Mouse (Mus musculus) kidney, postnatal 0 days (tissue): ENCODE measurements at regions not wholly inside any gene's neighbourhood (a gene's known extent, or its start where the extent isn't known, plus 50 kb on each side); places are given as distances from the start of the nearest gene placed in this dataset.

Source experiments
- ATAC-seq: fragments of 200-750 bp; cut with Nextera tagmentation; replicated peaks from 2 replicates; pipeline ENCODE4 v1.8.0; 2017; ENCODE audit warnings: low read depth, moderate number of reproducible peaks, moderate TSS enrichment, moderate library complexity; ENCODE audit not compliant: low FRiP score
- DNase-seq: peaks from one replicate; pipeline ENCODE4 v3.0.0-alpha.2; 2016; ENCODE audit warnings: low spot score
- H3K27ac ChIP-seq: fragments of 300-500 bp; sonication (generic); 2 replicates; pipeline ENCODE4 v1.5.1; 2014; ENCODE audit warnings: mild to moderate bottlenecking
- H3K27me3 ChIP-seq: fragments of 300-500 bp; sonication (generic); 2 replicates; pipeline ENCODE4 v1.6.1; 2014; ENCODE audit warnings: low read length, mixed read lengths; ENCODE audit not compliant: insufficient read depth
- H3K36me3 ChIP-seq: fragments of 300-500 bp; sonication (generic); 2 replicates; pipeline ENCODE4 v1.6.1; 2014; ENCODE audit warnings: low read length, mixed read lengths; ENCODE audit not compliant: insufficient read depth
- H3K4me1 ChIP-seq: fragments of 300-500 bp; sonication (generic); replicated peaks from 2 replicates; pipeline ENCODE4 v1.6.1; 2014; ENCODE audit warnings: antibody characterized with exemption, low read length, mixed read lengths; ENCODE audit not compliant: insufficient read depth
- H3K4me2 ChIP-seq: fragments of 300-500 bp; sonication (generic); 2 replicates; pipeline ENCODE4 v1.6.1; 2014; ENCODE audit warnings: mild to moderate bottlenecking, low read length, moderate library complexity, mixed read lengths
- H3K4me3 ChIP-seq: fragments of 300-500 bp; sonication (generic); replicated peaks from 2 replicates; pipeline ENCODE4 v1.5.1; 2014; ENCODE audit warnings: low read depth, low read length
- H3K9ac ChIP-seq: fragments of 300-500 bp; sonication (generic); 2 replicates; pipeline ENCODE4 v1.6.1; 2014; ENCODE audit warnings: low read depth, low read length
- H3K9me3 ChIP-seq: fragments of 300-500 bp; sonication (generic); replicated peaks from 2 replicates; pipeline ENCODE4 v1.6.1; 2016; ENCODE audit warnings: low read length, inconsistent platforms, mixed read lengths
- CTCF ChIP-seq: IDR thresholded peaks from 2 replicates; pipeline ENCODE4 v1.5.1; 2016; ENCODE audit warnings: antibody characterized with exemption, low read depth, mild to moderate bottlenecking, moderate library complexity
- WGBS: fragments of 180-500 bp; shearing (Covaris S2); extraction: QIAGEN DNeasy Blood & Tissue Kit; methylation state at CpG from one replicate; pipeline ENCODE4 v1.1.7; 2014; 5-methylcytosine and 5-hydroxymethylcytosine counted together

GRCm38 (mm10) chr8:118062736-118063135 lies 220.8 kb upstream of the Cdh13 start:
- 59% methylated on average over 5 of the region's 5 CpGs for WGBS
- ATAC-seq (no peak), DNase-seq (no peak)
- no peaks in the 10 kb centered on the region for H3K9me3 ChIP-seq
- no peak for TF ChIP-seq CTCF
- H3K4me1 ChIP-seq = no peaks in the 10 kb centered on the region
- H3K4me3 ChIP-seq = no peak overlapping the region
- H3K27ac ChIP-seq = no peak overlapping the region
- H3K4me2 ChIP-seq = no peak overlapping the region
- no peaks in the 10 kb centered on the region for H3K36me3 ChIP-seq
- H3K27me3 ChIP-seq = no peaks in the 10 kb centered on the region
- no peak overlapping the region for H3K9ac ChIP-seq

- Histone ChIP-seq H3K27me3 (no peaks in the 10 kb centered on the region), H3K4me3 (no peak overlapping the region), H3K9ac (no peak overlapping the region), H3K27ac (no peak overlapping the region), H3K4me1 (no peaks in the 10 kb centered on the region), H3K9me3 (no peaks in the 10 kb centered on the region), H3K36me3 (no peaks in the 10 kb centered on the region), H3K4me2 (no peak overlapping the region)
- ATAC-seq (no peak), DNase-seq (no peak)
- no peak for TF ChIP-seq CTCF
- WGBS = 85% methylated on average over 6 of the region's 6 CpGs
Observed at GRCm38 (mm10) chr8:118056781-118057180, 226.8 kb upstream of the Cdh13 start.

- Histone ChIP-seq H3K9me3 (no peaks in the 10 kb centered on the region), H3K4me2 (no peak overlapping the region), H3K9ac (no peak overlapping the region), H3K4me1 (no peaks in the 10 kb centered on the region), H3K36me3 (no peaks in the 10 kb centered on the region), H3K27ac (no peak overlapping the region), H3K4me3 (no peak overlapping the region), H3K27me3 (no peaks in the 10 kb centered on the region)
- 81% methylated on average over 5 of the region's 5 CpGs for WGBS
- DNase-seq (no peak), ATAC-seq (no peak)
- no peak for TF ChIP-seq CTCF
Observed at GRCm38 (mm10) chr8:118055536-118055935, 228.0 kb upstream of the Cdh13 start.

GRCm38 (mm10) chr8:118050386-118050785 lies 233.1 kb upstream of the Cdh13 start:
- Histone ChIP-seq H3K4me1 (no peaks in the 10 kb centered on the region), H3K4me3 (no peak overlapping the region)

GRCm38 (mm10) chr8:118042253-118042860 lies 240.6 kb upstream of the Mphosph6 start:
- Histone ChIP-seq H3K4me3 (no peak overlapping the region), H3K27ac (no peak overlapping the region), H3K9me3 (no peaks in the 10 kb centered on the region), H3K4me2 (no peak overlapping the region), H3K36me3 (no peaks in the 10 kb centered on the region), H3K9ac (no peak overlapping the region), H3K27me3 (no peaks in the 10 kb centered on the region), H3K4me1 (no peaks in the 10 kb centered on the region)
- no peak for DNase-seq
- ATAC-seq = no peak
- TF ChIP-seq CTCF = no peak
- 69% methylated on average over 10 of the region's 10 CpGs for WGBS

More at GRCm38 (mm10) chr8:118050386-118050785, 233.1 kb upstream of the Cdh13 start:
- Histone ChIP-seq H3K27ac (no peak overlapping the region), H3K36me3 (no peaks in the 10 kb centered on the region), H3K9ac (no peak overlapping the region), H3K27me3 (no peaks in the 10 kb centered on the region), H3K9me3 (no peaks in the 10 kb centered on the region), H3K4me2 (no peak overlapping the region)
- DNase-seq = no peak
- 91% methylated on average over 3 of the region's 3 CpGs for WGBS
- TF ChIP-seq CTCF = no peak
- no peak for ATAC-seq

- Histone ChIP-seq H3K27me3 (no peaks in the 10 kb centered on the region), H3K4me1 (no peaks in the 10 kb centered on the region), H3K27ac (no peak overlapping the region), H3K4me2 (no peak overlapping the region), H3K9ac (no peak overlapping the region), H3K9me3 (no peaks in the 10 kb centered on the region), H3K36me3 (no peaks in the 10 kb centered on the region), H3K4me3 (no peak overlapping the region)
- no peak for ATAC-seq
- DNase-seq = no peak
- 60% methylated on average over 6 of the region's 6 CpGs for WGBS
- no peak for TF ChIP-seq CTCF
Observed at GRCm38 (mm10) chr8:118041253-118041652, 239.5 kb upstream of the Mphosph6 start.

GRCm38 (mm10) chr8:118037801-118038200 lies 236.1 kb upstream of the Mphosph6 start:
- no peaks in the 10 kb centered on the region for H3K36me3 ChIP-seq

More at GRCm38 (mm10) chr8:118037801-118038200, 236.1 kb upstream of the Mphosph6 start:
- ATAC-seq (no peak), DNase-seq (no peak)
- WGBS = 55% methylated on average over 4 of the region's 4 CpGs
- no peaks in the 10 kb centered on the region for H3K4me1 ChIP-seq
- no peak overlapping the region for H3K4me3 ChIP-seq
- H3K9me3 ChIP-seq = no peaks in the 10 kb centered on the region
- H3K9ac ChIP-seq = no peak overlapping the region
- no peaks in the 10 kb centered on the region for H3K27me3 ChIP-seq
- no peak for TF ChIP-seq CTCF
- no peak overlapping the region for H3K27ac ChIP-seq
- H3K4me2 ChIP-seq = no peak overlapping the region
